Mouse (Mus musculus): ENCODE measurements around the gene 5730455P16Rik. TPM values are rescaled to one million over a fixed set of nuclear protein-coding genes. Genes with fewer than 3 reads are reported as not detected.
A peak's percentile ranks its signal among the peaks of the same experiment; 100 is the strongest.

Gene 5730455P16Rik
- polyA plus RNA-seq, 1 experiment from 2014 or later, result 41.1 TPM

DNA sequence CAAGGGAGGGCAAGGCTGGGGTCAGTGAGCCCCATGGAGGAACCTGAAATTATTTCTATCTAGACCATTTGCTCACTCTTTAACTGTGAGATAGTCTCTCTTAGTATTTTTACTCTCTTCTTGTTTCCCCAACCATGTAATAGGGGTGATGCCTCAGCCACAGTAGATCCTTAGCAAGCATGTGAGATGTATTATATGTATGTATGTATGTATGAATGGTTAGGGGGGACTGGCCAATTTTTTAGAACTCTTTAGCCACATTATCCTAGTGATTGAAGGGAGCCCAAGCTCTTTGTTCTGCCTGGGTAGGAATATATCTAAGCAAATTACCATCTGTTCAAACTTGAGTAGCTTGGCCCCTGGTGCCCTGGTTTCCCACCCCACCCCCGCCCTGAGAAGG is 64.4 kb downstream of the 5730455P16Rik start:
- 57% methylated on average over 1 of the region's 1 CpGs for WGBS
- no peak for ATAC-seq
- Histone ChIP-seq H3K9ac (ENCODE audit: low read depth, low read length) (no peak overlapping the region), H3K4me1 (ENCODE audit: control insufficient read depth, insufficient read depth, low read depth, low read length) (peaks cover 20% of the 10 kb centered on the region), H3K4me3 (ENCODE audit: low read length) (no peak overlapping the region), H3K27ac (ENCODE audit: low read depth, low read length) (no peak overlapping the region), H3K27me3 (replicated peaks; ENCODE audit: control insufficient read depth, insufficient read depth, low read length) (no peaks in the 10 kb centered on the region), H3K4me2 (ENCODE audit: low read length) (no peak overlapping the region), H3K36me3 (ENCODE audit: control insufficient read depth, insufficient read depth, low read length) (no peaks in the 10 kb centered on the region), H3K9me3 (ENCODE audit: control insufficient read depth, low read length) (no peaks in the 10 kb centered on the region)

DNA sequence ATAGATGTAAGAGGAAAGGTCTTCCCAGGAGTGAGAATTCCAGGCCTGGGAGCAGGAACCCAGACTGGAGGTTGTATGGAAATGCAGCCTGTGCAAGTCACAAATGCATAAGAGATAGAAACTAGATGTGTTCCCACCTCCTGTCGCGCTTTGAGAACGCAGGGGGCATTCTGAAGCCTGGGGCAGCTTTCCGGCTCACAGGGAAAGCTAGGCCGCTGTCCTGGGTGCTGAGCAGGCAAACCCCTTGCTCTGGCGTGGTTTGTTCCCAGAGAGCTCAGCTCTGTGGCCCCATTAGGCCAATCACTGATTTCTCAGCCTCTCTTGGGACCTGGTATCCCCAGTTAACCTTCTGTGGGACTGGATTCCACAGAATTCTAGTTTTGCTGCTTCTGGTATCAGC is 65.3 kb downstream of the 5730455P16Rik start:
- Histone ChIP-seq H3K4me1 (ENCODE audit: control insufficient read depth, insufficient read depth, low read depth, low read length) (peaks cover 20% of the 10 kb centered on the region), H3K4me3 (ENCODE audit: low read length) (no peak overlapping the region), H3K4me2 (ENCODE audit: low read length) (no peak overlapping the region), H3K9ac (ENCODE audit: low read depth, low read length) (no peak overlapping the region), H3K9me3 (ENCODE audit: control insufficient read depth, low read length) (no peaks in the 10 kb centered on the region), H3K27me3 (replicated peaks; ENCODE audit: control insufficient read depth, insufficient read depth, low read length) (no peaks in the 10 kb centered on the region), H3K36me3 (ENCODE audit: control insufficient read depth, insufficient read depth, low read length) (no peaks in the 10 kb centered on the region), H3K27ac (ENCODE audit: low read depth, low read length) (no peak overlapping the region)
- WGBS, result 15% methylated on average over 6 of the region's 6 CpGs
- no peak for ATAC-seq

DNA sequence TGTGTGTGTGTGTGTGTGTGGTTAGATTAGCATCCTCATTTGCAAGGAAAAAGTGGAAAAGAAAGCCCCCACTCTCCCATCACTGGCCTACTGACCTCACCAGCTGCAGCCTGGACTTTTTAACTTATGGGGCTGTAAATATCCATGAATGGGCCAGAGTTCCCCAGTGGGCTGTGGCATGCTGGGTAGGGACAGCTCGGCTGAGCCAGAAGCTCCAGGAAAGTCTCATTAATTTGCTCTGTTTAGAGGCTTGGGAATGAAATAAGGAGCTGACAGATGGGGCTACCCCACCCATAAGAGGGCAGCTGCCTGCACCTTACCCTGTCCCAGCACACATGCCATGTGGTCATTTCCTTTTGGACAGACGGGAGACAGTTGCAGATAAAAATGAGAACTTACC is 65.8 kb downstream of the 5730455P16Rik start:
- Histone ChIP-seq H3K27ac (ENCODE audit: low read depth, low read length) (no peak overlapping the region), H3K4me1 (ENCODE audit: control insufficient read depth, insufficient read depth, low read depth, low read length) (peaks cover 20% of the 10 kb centered on the region), H3K36me3 (ENCODE audit: control insufficient read depth, insufficient read depth, low read length) (no peaks in the 10 kb centered on the region), H3K9ac (ENCODE audit: low read depth, low read length) (no peak overlapping the region), H3K9me3 (ENCODE audit: control insufficient read depth, low read length) (no peaks in the 10 kb centered on the region), H3K4me3 (ENCODE audit: low read length) (no peak overlapping the region), H3K4me2 (ENCODE audit: low read length) (no peak overlapping the region), H3K27me3 (replicated peaks; ENCODE audit: control insufficient read depth, insufficient read depth, low read length) (no peaks in the 10 kb centered on the region)
- WGBS, result 15% methylated on average over 2 of the region's 2 CpGs
- no peak for ATAC-seq

DNA sequence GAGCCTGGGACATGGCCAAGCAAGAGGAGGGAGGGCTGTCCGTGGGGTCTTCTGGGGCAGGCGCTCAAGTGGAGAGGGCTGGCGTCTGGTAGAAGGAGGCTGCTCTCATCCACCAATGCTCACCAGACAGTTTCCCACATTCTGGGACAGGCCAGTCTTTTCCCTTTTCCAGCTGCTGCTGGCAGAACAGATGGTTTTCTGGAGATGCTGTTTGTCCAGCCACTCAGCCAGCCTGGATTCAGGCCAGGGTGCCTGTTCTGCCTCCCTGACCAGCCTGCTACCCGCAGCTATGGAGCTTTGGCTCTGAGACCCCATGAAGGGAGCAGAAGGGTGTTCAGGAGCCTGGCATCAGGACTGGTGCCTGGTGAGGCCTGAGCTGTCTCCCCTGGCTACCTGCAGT is 66.6 kb downstream of the 5730455P16Rik start:
- H3K36me3 ChIP-seq (ENCODE audit: control insufficient read depth, insufficient read depth, low read length), result no peaks in the 10 kb centered on the region
- no peak overlapping the region for H3K4me3 ChIP-seq (ENCODE audit: low read length)
- WGBS, result 18% methylated on average over 4 of the region's 4 CpGs
- no peak overlapping the region for H3K4me2 ChIP-seq (ENCODE audit: low read length)
- H3K27ac ChIP-seq (ENCODE audit: low read depth, low read length), result peak overlapping the region; percentile 39; the same call in 1 of the 2 replicates
- peaks cover 17% of the 10 kb centered on the region for H3K4me1 ChIP-seq (ENCODE audit: control insufficient read depth, insufficient read depth, low read depth, low read length)
- ATAC-seq, result peak; percentile 32
- no peaks in the 10 kb centered on the region for H3K27me3 ChIP-seq (replicated peaks; ENCODE audit: control insufficient read depth, insufficient read depth, low read length)
- no peak overlapping the region for H3K9ac ChIP-seq (ENCODE audit: low read depth, low read length)
- no peaks in the 10 kb centered on the region for H3K9me3 ChIP-seq (ENCODE audit: control insufficient read depth, low read length)

Other genes with a start within 250 kb of the 5730455P16Rik start
- gene Tefm, start 235.9 kb downstream of the 5730455P16Rik start, polyA plus RNA-seq (2015; fragmentation: Nextera tagmentation; extraction: Ambion mirVana), result 21.0 and 22.0 TPM in 2 replicates
- 4.0 and 4.1 TPM in 2 replicates for gene Adap2, start 223.9 kb downstream of the 5730455P16Rik start, polyA plus RNA-seq (2015; fragmentation: Nextera tagmentation; extraction: Ambion mirVana)
- gene Rnf135, start 194.2 kb downstream of the 5730455P16Rik start, polyA plus RNA-seq (2015; fragmentation: Nextera tagmentation; extraction: Ambion mirVana), result 4.6 and 4.9 TPM in 2 replicates
- 66.9 and 69.9 TPM in 2 replicates for gene Rhot1, start 169.0 kb downstream of the 5730455P16Rik start, polyA plus RNA-seq (2015; fragmentation: Nextera tagmentation; extraction: Ambion mirVana)
- gene Rhbdl3, start 77.1 kb downstream of the 5730455P16Rik start, polyA plus RNA-seq (2015; fragmentation: Nextera tagmentation; extraction: Ambion mirVana), result 4.2 and 4.7 TPM in 2 replicates
- gene Zfp207, start 5.2 kb upstream of the 5730455P16Rik start, polyA plus RNA-seq (2015; fragmentation: Nextera tagmentation; extraction: Ambion mirVana), result 159 and 176 TPM in 2 replicates
- gene Psmd11, start 50.6 kb upstream of the 5730455P16Rik start, polyA plus RNA-seq (2015; fragmentation: Nextera tagmentation; extraction: Ambion mirVana), result 272 and 275 TPM in 2 replicates
- gene Cdk5r1, start 99.0 kb upstream of the 5730455P16Rik start, polyA plus RNA-seq (2015; fragmentation: Nextera tagmentation; extraction: Ambion mirVana), result 77.3 and 81.1 TPM in 2 replicates